Mouse (Mus musculus) cerebellum, postnatal 14 days (tissue): Measurements from ENCODE around the gene Rnf41.

ENCODE experiments used
- DNase-seq, 2 experiments: peaks; one replicate each; pipeline ENCODE4 v3.0.0; 2021; ENCODE audit warnings: mixed read lengths in 2 of 2

The Rnf41 gene

GRCm38 (mm10) chr10:128488776-128489175 is 77.3 kb downstream of the Rnf41 start:
- peak in 1 of 2 experiments; percentile 26 for DNase-seq

- peak in 1 of 2 experiments; percentile 18 for DNase-seq
Measured at GRCm38 (mm10) chr10:128489380-128489779, 77.9 kb downstream of the Rnf41 start.

- peak in 1 of 2 experiments; percentile 19 for DNase-seq
Measured at GRCm38 (mm10) chr10:128489785-128490184, 78.3 kb downstream of the Rnf41 start.

- DNase-seq: peak in 1 of 2 experiments; percentile 23
Measured at GRCm38 (mm10) chr10:128490232-128490631, 78.8 kb downstream of the Rnf41 start.

GRCm38 (mm10) chr10:128490912-128491311 is 79.5 kb downstream of the Rnf41 start:
- DNase-seq: peak in 1 of 2 experiments; percentile 21
